Mouse (Mus musculus) neural tube, embryonic 11.5 days (tissue): ENCODE results near the gene Hip1. TPM values are rescaled to one million over a fixed set of nuclear protein-coding genes. Genes with fewer than 3 reads are reported as not detected.

Experiments used
- ATAC-seq: fragments of 200-750 bp; cut with Nextera tagmentation; 2 replicates; pipeline ENCODE4 v1.8.0; 2017; ENCODE audit warnings: moderate number of reproducible peaks, mild to moderate bottlenecking, moderate TSS enrichment, moderate library complexity; ENCODE audit not compliant: insufficient read depth, low FRiP score, low TSS enrichment
- DNase-seq: peaks from one replicate; pipeline ENCODE4 v3.0.0-alpha.2; 2015; ENCODE audit warnings: low spot score
- H3K27ac ChIP-seq: fragments of 300-500 bp; sonication (generic); 2 replicates; pipeline ENCODE4 v1.5.1; 2014; ENCODE audit warnings: low read depth, mild to moderate bottlenecking, low read length
- H3K27me3 ChIP-seq: fragments of 300-500 bp; sonication (generic); 2 replicates; pipeline ENCODE4 v1.6.1; 2014; ENCODE audit warnings: mild to moderate bottlenecking, low read length, mixed read lengths; ENCODE audit not compliant: control insufficient read depth, insufficient read depth
- H3K36me3 ChIP-seq: fragments of 300-500 bp; sonication (generic); 2 replicates; pipeline ENCODE4 v1.6.1; 2014; ENCODE audit warnings: mild to moderate bottlenecking, low read length, moderate library complexity, mixed read lengths; ENCODE audit not compliant: control insufficient read depth, insufficient read depth
- H3K4me1 ChIP-seq: fragments of 300-500 bp; sonication (generic); 2 replicates; pipeline ENCODE4 v1.6.1; 2014; ENCODE audit warnings: low read length, mixed read lengths; ENCODE audit not compliant: control insufficient read depth, insufficient read depth
- H3K4me2 ChIP-seq: fragments of 300-500 bp; sonication (generic); 2 replicates; pipeline ENCODE4 v1.6.1; 2014; ENCODE audit warnings: low read depth, mild to moderate bottlenecking, moderate library complexity
- H3K4me3 ChIP-seq: fragments of 300-500 bp; sonication (generic); 2 replicates; pipeline ENCODE4 v1.5.1; 2014; ENCODE audit warnings: low read depth, low read length
- H3K9ac ChIP-seq: fragments of 300-500 bp; sonication (generic); 2 replicates; pipeline ENCODE4 v1.6.1; 2014; ENCODE audit warnings: mild to moderate bottlenecking, low read length
- H3K9me3 ChIP-seq: fragments of 300-500 bp; sonication (generic); 2 replicates; pipeline ENCODE4 v1.6.1; 2016; ENCODE audit warnings: low read length; ENCODE audit not compliant: control insufficient read depth
- WGBS: fragments of 180-500 bp; shearing (Covaris S2); extraction: QIAGEN DNeasy Blood & Tissue Kit; methylation state at CpG from one replicate; pipeline ENCODE4 v1.1.7; 2014; 5-methylcytosine and 5-hydroxymethylcytosine counted together
- polyA plus RNA-seq: library from polyadenylated mRNA; unstranded; fragments of >200 nt; fragmentation: Nextera tagmentation; extraction: Ambion mirVana; gene quantifications from 2 replicates; pipeline ENCODE4 v1.2.1, GENCODE M21; 2014

The Hip1 gene
- polyA plus RNA-seq: 55.5 and 57.3 TPM in 2 replicates

DNA sequence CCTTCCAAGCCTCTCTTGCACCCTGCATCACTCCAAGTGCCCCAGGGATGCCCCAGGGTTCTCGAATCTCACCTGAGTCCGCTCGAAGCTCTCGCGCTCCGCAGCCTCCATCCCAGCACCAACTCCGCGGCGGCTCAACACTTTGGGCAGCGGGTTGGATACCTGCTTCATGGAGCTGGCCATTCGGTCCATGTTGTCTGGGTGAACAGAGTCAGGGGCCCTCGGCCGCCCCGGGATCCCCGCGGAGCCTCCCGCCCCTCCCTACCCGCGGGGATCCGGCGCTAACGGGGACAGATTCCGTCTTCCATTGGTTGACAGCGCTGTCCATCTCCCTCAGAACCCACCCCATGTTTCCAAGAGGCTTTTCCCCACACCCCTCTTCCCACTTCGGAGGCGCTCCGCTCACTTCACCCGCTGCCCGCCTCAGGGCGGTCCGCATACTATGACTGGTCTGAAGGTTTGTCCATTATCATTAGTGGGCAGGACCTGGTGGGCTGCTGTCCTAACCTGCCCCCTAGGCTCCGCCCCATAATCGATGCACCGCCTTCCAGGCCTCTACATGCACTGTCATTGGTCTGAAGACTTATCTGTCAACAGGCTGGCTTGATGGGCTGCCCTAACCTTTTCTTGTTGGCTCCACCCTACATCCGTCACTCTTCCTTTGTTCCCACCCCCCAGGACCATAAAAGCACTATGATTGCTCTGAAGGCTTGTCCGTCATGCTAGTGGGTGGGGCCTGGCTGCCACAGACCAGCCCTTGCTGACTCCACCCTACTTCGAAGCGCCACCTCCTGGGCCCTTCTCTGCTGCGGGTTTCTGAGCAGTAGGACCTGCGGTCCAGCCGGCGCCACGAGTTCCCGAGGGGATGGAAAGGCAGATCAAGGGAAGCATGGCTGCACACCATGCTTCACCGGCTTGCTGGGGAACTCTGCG lies at the start of gene Hip1:
Gene Hip1, minus strand, starts transcription at position 256 of the 933 bp plus-strand sequence.
- no peaks in the 10 kb centered on the region for H3K36me3 ChIP-seq
- H3K27ac ChIP-seq: no peak within 1 kb of the TSS
- ATAC-seq (peak; percentile 98), DNase-seq (peak; percentile 95)
- peak within 1 kb of the TSS; percentile 66 for H3K9ac ChIP-seq
- WGBS: under 1% methylated on average over 46 of the region's 46 CpGs
- no peaks in the 10 kb centered on the region for H3K9me3 ChIP-seq
- peak within 1 kb of the TSS; percentile 55 for H3K4me3 ChIP-seq
- H3K27me3 ChIP-seq: 0 out of 2 replicates have a peak, but pooled peaks cover 4% of the 10 kb centered on the region
- H3K4me2 ChIP-seq: peak within 1 kb of the TSS; percentile 79
- H3K4me1 ChIP-seq: no peaks in the 10 kb centered on the region

DNA sequence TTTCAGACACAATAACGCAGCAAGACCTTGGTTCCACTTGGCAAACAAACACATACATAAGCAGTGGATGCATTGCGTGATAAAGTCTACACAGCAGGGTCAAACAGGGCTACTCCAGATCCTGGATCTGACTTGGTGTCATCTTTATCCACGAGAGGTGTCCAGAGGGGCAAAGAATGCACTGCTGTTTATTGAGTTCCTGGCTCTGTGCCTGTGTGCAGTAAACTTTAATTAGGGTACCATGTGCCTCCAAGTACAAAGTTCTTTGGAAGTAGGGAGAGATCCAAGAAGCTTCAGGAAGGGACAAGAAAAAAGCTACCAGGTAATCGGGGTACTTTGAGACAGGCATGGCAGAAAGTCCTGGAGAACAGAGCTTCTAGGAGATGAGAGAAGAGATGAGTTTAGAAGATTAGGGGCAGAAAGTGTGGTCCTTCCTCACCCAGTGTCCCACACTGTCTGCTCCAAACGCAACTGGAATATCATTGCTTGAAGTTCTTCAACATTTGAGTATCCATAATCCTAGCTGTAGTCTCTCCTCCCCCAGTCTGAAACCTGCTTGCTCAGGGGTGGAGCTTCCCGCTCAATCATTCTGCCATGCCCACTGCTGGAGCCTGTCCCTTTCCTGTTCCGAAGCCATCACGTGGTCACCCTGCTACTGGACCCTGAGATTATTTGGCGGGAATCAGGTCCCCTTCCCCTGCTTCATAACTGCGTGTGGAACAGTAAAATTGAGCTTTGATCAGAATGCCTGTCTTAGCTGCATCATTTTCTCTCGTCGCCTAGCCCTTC lies 45.3 kb upstream of the Hip1 start:
- no peak for ATAC-seq
- H3K9me3 ChIP-seq: no peaks in the 10 kb centered on the region
- H3K4me2 ChIP-seq: no peak overlapping the region
- H3K9ac ChIP-seq: no peak overlapping the region
- WGBS: 81% methylated on average over 10 of the region's 12 CpGs
- H3K27me3 ChIP-seq: no peaks in the 10 kb centered on the region
- H3K4me1 ChIP-seq: no peaks in the 10 kb centered on the region
- no peaks in the 10 kb centered on the region for H3K36me3 ChIP-seq
- no peak overlapping the region for H3K4me3 ChIP-seq
- no peak overlapping the region for H3K27ac ChIP-seq
- no peak for DNase-seq

DNA sequence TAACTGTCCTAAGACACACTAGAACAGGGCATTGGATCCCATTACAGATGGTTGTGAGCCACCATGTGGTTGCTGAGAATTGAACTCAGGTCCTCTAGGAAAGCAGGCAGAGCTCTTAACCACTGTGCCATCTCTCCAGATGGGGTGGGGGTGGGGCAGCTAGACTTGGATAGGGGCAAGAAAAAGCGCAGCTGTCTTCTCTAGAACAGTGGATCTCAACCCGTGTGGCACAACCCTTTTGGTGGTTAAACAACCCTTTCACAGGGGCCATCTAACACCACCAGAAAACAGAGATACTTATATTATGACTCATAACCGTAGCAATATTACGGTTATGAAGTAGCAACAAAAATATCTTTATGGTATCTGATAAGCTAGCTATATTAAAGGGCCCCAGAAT lies 42.8 kb upstream of the Hip1 start:
- Histone ChIP-seq H3K36me3 (no peaks in the 10 kb centered on the region), H3K4me3 (no peak overlapping the region), H3K27ac (no peak overlapping the region), H3K9me3 (no peaks in the 10 kb centered on the region), H3K4me2 (no peak overlapping the region), H3K27me3 (no peaks in the 10 kb centered on the region), H3K4me1 (no peaks in the 10 kb centered on the region), H3K9ac (no peak overlapping the region)
- DNase-seq (no peak), ATAC-seq (no peak)
- 86% methylated on average over 4 of the region's 4 CpGs for WGBS

DNA sequence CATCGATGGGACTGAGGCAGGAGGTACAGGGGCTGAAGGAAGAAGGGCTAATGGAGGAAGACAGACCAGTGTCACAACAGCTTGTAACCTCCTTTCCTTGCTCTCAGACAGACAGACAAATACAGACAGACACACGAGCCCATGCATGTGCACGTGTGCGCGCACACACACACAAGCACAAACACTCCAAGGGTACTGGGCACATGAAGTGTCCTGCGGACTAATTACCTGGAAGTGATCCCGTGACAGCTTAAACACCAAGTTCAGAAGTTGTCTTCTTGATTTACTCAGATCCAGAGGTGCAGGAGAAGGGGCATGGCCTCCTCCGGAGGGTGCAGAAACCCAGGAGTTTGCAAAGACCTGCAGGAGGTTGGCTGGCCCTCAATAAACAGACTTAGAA lies 40.8 kb upstream of the Hip1 start:
- no peak overlapping the region for H3K27ac ChIP-seq
- no peak overlapping the region for H3K4me3 ChIP-seq
- no peak overlapping the region for H3K9ac ChIP-seq
- no peak for DNase-seq
- no peak for ATAC-seq
- 88% methylated on average over 8 of the region's 8 CpGs for WGBS
- no peaks in the 10 kb centered on the region for H3K4me1 ChIP-seq
- H3K27me3 ChIP-seq: no peaks in the 10 kb centered on the region
- no peak overlapping the region for H3K4me2 ChIP-seq
- H3K9me3 ChIP-seq: no peaks in the 10 kb centered on the region
- no peaks in the 10 kb centered on the region for H3K36me3 ChIP-seq

DNA sequence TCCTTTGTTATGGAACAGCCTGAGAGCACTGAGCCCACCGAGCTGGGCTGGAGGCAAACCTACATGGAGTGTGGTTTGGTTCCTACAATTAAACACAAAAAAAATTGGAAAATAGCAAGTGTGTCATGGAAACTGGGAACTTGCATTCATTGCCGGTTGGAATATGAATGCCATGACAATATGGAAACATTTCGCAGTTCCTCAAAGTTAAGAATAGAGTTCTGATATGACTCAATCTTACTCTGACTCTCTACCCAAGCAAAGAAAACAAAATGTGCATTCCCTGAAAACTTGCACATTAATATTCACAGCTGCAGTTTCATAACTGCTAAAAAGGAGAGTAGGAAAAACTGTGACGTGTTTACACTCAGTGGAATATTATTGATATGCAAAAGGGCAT lies 37.4 kb upstream of the Hip1 start:
- Histone ChIP-seq H3K36me3 (no peaks in the 10 kb centered on the region), H3K9me3 (no peaks in the 10 kb centered on the region), H3K4me2 (no peak overlapping the region), H3K9ac (no peak overlapping the region), H3K27ac (no peak overlapping the region), H3K4me1 (no peaks in the 10 kb centered on the region), H3K27me3 (no peaks in the 10 kb centered on the region), H3K4me3 (no peak overlapping the region)
- DNase-seq (no peak), ATAC-seq (no peak)
- 85% methylated on average over 4 of the region's 4 CpGs for WGBS

DNA sequence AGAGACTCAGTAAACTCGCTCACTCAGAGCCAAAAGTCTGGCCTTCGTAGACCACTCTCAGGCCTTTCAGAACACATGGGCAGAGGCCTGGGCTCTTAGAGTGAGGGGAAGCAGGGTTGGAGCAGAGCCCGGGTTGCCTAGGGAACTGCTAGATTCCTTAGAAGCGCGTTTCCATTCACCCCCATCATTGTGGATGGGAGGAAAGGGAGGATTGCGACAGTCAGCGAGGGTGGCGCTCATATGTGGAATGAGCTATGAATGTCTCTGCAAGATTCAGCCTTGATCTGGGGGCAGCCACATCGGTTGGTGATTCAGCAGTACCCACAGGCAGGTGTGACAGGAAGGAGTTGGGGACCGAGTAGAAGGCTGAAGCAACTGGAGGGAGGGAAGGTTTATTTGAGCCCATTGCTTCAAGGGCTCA lies 34.4 kb upstream of the Hip1 start:
- Histone ChIP-seq H3K4me2 (no peak overlapping the region), H3K27ac (no peak overlapping the region), H3K4me1 (no peaks in the 10 kb centered on the region), H3K9ac (no peak overlapping the region), H3K9me3 (no peaks in the 10 kb centered on the region), H3K36me3 (no peaks in the 10 kb centered on the region), H3K27me3 (no peaks in the 10 kb centered on the region), H3K4me3 (no peak overlapping the region)
- WGBS: 86% methylated on average over 10 of the region's 10 CpGs
- DNase-seq (no peak), ATAC-seq (no peak)

DNA sequence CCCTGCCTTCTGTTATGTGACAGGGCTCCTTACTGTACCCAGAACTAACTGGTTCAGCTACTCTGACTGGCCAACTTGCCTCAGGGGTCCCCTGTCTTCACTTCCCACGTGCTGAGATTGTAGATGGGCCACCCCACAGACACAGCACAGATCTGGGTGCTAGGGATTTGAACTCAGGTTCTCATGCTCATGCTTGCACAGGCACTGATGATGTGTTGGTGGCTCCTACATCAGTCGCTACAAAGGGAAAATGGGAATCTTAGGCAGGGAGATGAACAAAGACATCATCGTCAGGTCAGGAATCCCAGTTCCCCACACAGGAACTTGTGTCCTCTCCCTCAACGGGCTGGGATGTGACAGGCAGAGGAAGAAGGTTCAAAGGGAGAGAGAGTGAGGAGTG lies 31.1 kb upstream of the Hip1 start:
- no peaks in the 10 kb centered on the region for H3K4me1 ChIP-seq
- ATAC-seq: no peak
- DNase-seq: no peak
- H3K27ac ChIP-seq: no peak overlapping the region
- no peak overlapping the region for H3K9ac ChIP-seq
- H3K27me3 ChIP-seq: no peaks in the 10 kb centered on the region
- no peak overlapping the region for H3K4me2 ChIP-seq
- no peaks in the 10 kb centered on the region for H3K36me3 ChIP-seq
- no peaks in the 10 kb centered on the region for H3K9me3 ChIP-seq
- 64% methylated on average over 4 of the region's 4 CpGs for WGBS
- H3K4me3 ChIP-seq: no peak overlapping the region

DNA sequence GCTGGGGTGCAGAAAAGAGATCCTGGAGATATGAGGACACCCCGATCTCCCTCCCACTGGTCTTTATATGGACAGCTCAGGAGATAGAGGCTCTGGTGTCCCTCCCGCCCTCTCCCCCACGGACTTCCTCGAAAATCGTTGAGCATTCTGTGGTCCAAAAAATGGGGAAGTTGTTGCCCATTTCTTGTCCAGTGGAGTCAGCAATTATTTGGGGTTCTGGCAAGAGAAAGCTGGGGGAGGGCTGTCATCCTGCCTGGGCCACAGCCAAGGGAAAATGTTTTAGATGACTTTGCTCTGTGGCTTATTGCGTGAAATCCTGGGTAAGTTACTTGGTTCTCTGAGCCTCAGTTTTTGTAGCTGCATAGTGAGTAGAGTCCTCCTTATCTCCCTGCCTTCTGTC lies 28.1 kb upstream of the Hip1 start, which contains the start of gene Ccl24:
Gene Ccl24, minus strand, starts transcription at position 44 of the 400 bp plus-strand sequence.
- Histone ChIP-seq H3K27ac (no peak within 1 kb of the TSS), H3K36me3 (no peaks in the 10 kb centered on the region), H3K4me2 (no peak within 1 kb of the TSS), H3K27me3 (no peaks in the 10 kb centered on the region), H3K9me3 (no peaks in the 10 kb centered on the region), H3K9ac (no peak within 1 kb of the TSS), H3K4me1 (no peaks in the 10 kb centered on the region), H3K4me3 (no peak within 1 kb of the TSS)
- DNase-seq: no peak
- 93% methylated on average over 6 of the region's 6 CpGs for WGBS
- no peak for ATAC-seq
